Mouse (Mus musculus) midbrain, embryonic 13.5 days (tissue): ENCODE measurements at regions not wholly inside any gene's neighbourhood (a gene's known extent, or its start where the extent isn't known, plus 50 kb on each side); places are given as distances from the start of the nearest gene placed in this dataset.

ENCODE experiments used
- ATAC-seq: fragments of 200-750 bp; cut with Nextera tagmentation; 2 replicates; pipeline ENCODE4 v1.8.0; 2017; ENCODE audit warnings: mild to moderate bottlenecking, moderate TSS enrichment, moderate library complexity
- H3K27ac ChIP-seq: fragments of 300-500 bp; sonication (generic); 2 replicates; pipeline ENCODE4 v1.5.1; 2015; ENCODE audit warnings: inconsistent platforms, mild to moderate bottlenecking, moderate library complexity
- H3K27me3 ChIP-seq: fragments of 300-500 bp; sonication (generic); 2 replicates; pipeline ENCODE4 v1.6.1; 2015; ENCODE audit warnings: mild to moderate bottlenecking, inconsistent platforms
- H3K36me3 ChIP-seq: fragments of 300-500 bp; sonication (generic); 2 replicates; pipeline ENCODE4 v1.6.1; 2015; ENCODE audit warnings: mild to moderate bottlenecking, inconsistent platforms
- H3K4me1 ChIP-seq: fragments of 300-500 bp; sonication (generic); replicated peaks from 2 replicates; pipeline ENCODE4 v1.6.1; 2015; ENCODE audit warnings: inconsistent platforms
- H3K4me2 ChIP-seq: fragments of 300-500 bp; sonication (generic); replicated peaks from 2 replicates; pipeline ENCODE4 v1.6.1; 2015; ENCODE audit warnings: moderate library complexity, mild to moderate bottlenecking, inconsistent platforms
- H3K4me3 ChIP-seq: fragments of 300-500 bp; sonication (generic); replicated peaks from 2 replicates; pipeline ENCODE4 v1.5.1; 2015; ENCODE audit warnings: mild to moderate bottlenecking, inconsistent platforms
- H3K9ac ChIP-seq: fragments of 300-500 bp; sonication (generic); replicated peaks from 2 replicates; pipeline ENCODE4 v1.6.1; 2015; ENCODE audit warnings: mild to moderate bottlenecking, inconsistent platforms
- H3K9me3 ChIP-seq: fragments of 300-500 bp; sonication (generic); 2 replicates; pipeline ENCODE4 v1.6.1; 2016; ENCODE audit warnings: mild to moderate bottlenecking, inconsistent platforms
- WGBS: fragments of 180-500 bp; shearing (Covaris S2); methylation state at CpG from one replicate; pipeline ENCODE4 v1.1.7; 2015; 5-methylcytosine and 5-hydroxymethylcytosine counted together

- no peaks in the 10 kb centered on the region for H3K27me3 ChIP-seq
- ATAC-seq: no peak
- H3K36me3 ChIP-seq: no peaks in the 10 kb centered on the region
- H3K9ac ChIP-seq: no peak overlapping the region
- H3K9me3 ChIP-seq: no peaks in the 10 kb centered on the region
- no peak overlapping the region for H3K27ac ChIP-seq
- no peak overlapping the region for H3K4me2 ChIP-seq
- no peak overlapping the region for H3K4me3 ChIP-seq
- no peaks in the 10 kb centered on the region for H3K4me1 ChIP-seq
Measured at GRCm38 (mm10) chr7:71092825-71093224, 258.5 kb downstream of the Gm10295 start.

- no peak overlapping the region for H3K9ac ChIP-seq
- H3K27ac ChIP-seq: no peak overlapping the region
- no peaks in the 10 kb centered on the region for H3K27me3 ChIP-seq
- H3K9me3 ChIP-seq: no peaks in the 10 kb centered on the region
- H3K36me3 ChIP-seq: no peaks in the 10 kb centered on the region
- 83% methylated on average over 3 of the region's 3 CpGs for WGBS
- no peak for ATAC-seq
- no peaks in the 10 kb centered on the region for H3K4me1 ChIP-seq
- no peak overlapping the region for H3K4me3 ChIP-seq
- H3K4me2 ChIP-seq: no peak overlapping the region
Measured at GRCm38 (mm10) chr7:71092301-71092700, 259.0 kb downstream of the Gm10295 start.

GRCm38 (mm10) chr7:71064446-71065391 is 286.6 kb downstream of the Gm10295 start:
- peak overlapping the region; percentile 27 for H3K4me2 ChIP-seq
- no peaks in the 10 kb centered on the region for H3K9me3 ChIP-seq
- no peak overlapping the region for H3K27ac ChIP-seq
- WGBS: 8% methylated on average over 14 of the region's 14 CpGs
- no peaks in the 10 kb centered on the region for H3K36me3 ChIP-seq
- ATAC-seq: peak; percentile 62
- H3K4me1 ChIP-seq: peaks cover 14% of the 10 kb centered on the region
- H3K4me3 ChIP-seq: no peak overlapping the region
- no peaks in the 10 kb centered on the region for H3K27me3 ChIP-seq
- H3K9ac ChIP-seq: no peak overlapping the region

- H3K36me3 ChIP-seq: no peaks in the 10 kb centered on the region
- WGBS: 86% methylated on average over 2 of the region's 2 CpGs
- no peaks in the 10 kb centered on the region for H3K9me3 ChIP-seq
- H3K4me2 ChIP-seq: no peak overlapping the region
- H3K27me3 ChIP-seq: no peaks in the 10 kb centered on the region
- no peak overlapping the region for H3K9ac ChIP-seq
- no peak for ATAC-seq
- H3K4me3 ChIP-seq: no peak overlapping the region
- 0 out of 2 replicates have a peak, but pooled peaks cover 9% of the 10 kb centered on the region for H3K4me1 ChIP-seq
- no peak overlapping the region for H3K27ac ChIP-seq
Measured at GRCm38 (mm10) chr7:71050825-71051224, 300.5 kb downstream of the Gm10295 start.

- Histone ChIP-seq H3K4me1 (0 out of 2 replicates have a peak, but pooled peaks cover 15% of the 10 kb centered on the region), H3K9me3 (no peaks in the 10 kb centered on the region), H3K27me3 (no peaks in the 10 kb centered on the region), H3K27ac (no peak overlapping the region), H3K4me3 (no peak overlapping the region), H3K36me3 (no peaks in the 10 kb centered on the region), H3K9ac (no peak overlapping the region), H3K4me2 (no peak overlapping the region)
- 70% methylated on average over 3 of the region's 3 CpGs for WGBS
- ATAC-seq: no peak
Measured at GRCm38 (mm10) chr7:71047201-71047600, 304.1 kb downstream of the Gm10295 start.

- H3K4me3 ChIP-seq: no peak overlapping the region
- no peak overlapping the region for H3K9ac ChIP-seq
- H3K27ac ChIP-seq: no peak overlapping the region
- H3K4me2 ChIP-seq: no peak overlapping the region
- no peak for ATAC-seq
- H3K36me3 ChIP-seq: no peaks in the 10 kb centered on the region
- no peaks in the 10 kb centered on the region for H3K9me3 ChIP-seq
- no peaks in the 10 kb centered on the region for H3K27me3 ChIP-seq
- 57% methylated on average over 1 of the region's 1 CpGs for WGBS
- H3K4me1 ChIP-seq: 0 out of 2 replicates have a peak, but pooled peaks cover 15% of the 10 kb centered on the region
Measured at GRCm38 (mm10) chr7:71046596-71046995, 304.7 kb downstream of the Gm10295 start.

GRCm38 (mm10) chr7:71043789-71044188 is 307.5 kb downstream of the Gm10295 start:
- Histone ChIP-seq H3K27ac (no peak overlapping the region), H3K4me3 (no peak overlapping the region), H3K4me1 (0 out of 2 replicates have a peak, but pooled peaks cover 15% of the 10 kb centered on the region), H3K36me3 (no peaks in the 10 kb centered on the region), H3K9me3 (no peaks in the 10 kb centered on the region), H3K9ac (no peak overlapping the region), H3K4me2 (no peak overlapping the region), H3K27me3 (no peaks in the 10 kb centered on the region)
- no peak for ATAC-seq
- 76% methylated on average over 5 of the region's 5 CpGs for WGBS

- no peak overlapping the region for H3K9ac ChIP-seq
- H3K27ac ChIP-seq: no peak overlapping the region
- H3K9me3 ChIP-seq: no peaks in the 10 kb centered on the region
- no peak for ATAC-seq
- H3K4me3 ChIP-seq: no peak overlapping the region
- 0 out of 2 replicates have a peak, but pooled peaks cover 15% of the 10 kb centered on the region for H3K4me1 ChIP-seq
- no peak overlapping the region for H3K4me2 ChIP-seq
- H3K36me3 ChIP-seq: no peaks in the 10 kb centered on the region
- 57% methylated on average over 8 of the region's 8 CpGs for WGBS
- no peaks in the 10 kb centered on the region for H3K27me3 ChIP-seq
Measured at GRCm38 (mm10) chr7:71043128-71043527, 308.2 kb downstream of the Gm10295 start.

GRCm38 (mm10) chr7:71041388-71041787 is 309.9 kb downstream of the Gm10295 start:
- H3K36me3 ChIP-seq: no peaks in the 10 kb centered on the region
- 67% methylated on average over 3 of the region's 3 CpGs for WGBS
- H3K9ac ChIP-seq: no peak overlapping the region
- H3K4me1 ChIP-seq: 0 out of 2 replicates have a peak, but pooled peaks cover 9% of the 10 kb centered on the region
- H3K4me3 ChIP-seq: no peak overlapping the region
- no peaks in the 10 kb centered on the region for H3K9me3 ChIP-seq
- no peak for ATAC-seq
- no peaks in the 10 kb centered on the region for H3K27me3 ChIP-seq
- H3K27ac ChIP-seq: no peak overlapping the region
- H3K4me2 ChIP-seq: no peak overlapping the region

- no peaks in the 10 kb centered on the region for H3K9me3 ChIP-seq
- H3K4me3 ChIP-seq: no peak overlapping the region
- H3K27ac ChIP-seq: no peak overlapping the region
- H3K36me3 ChIP-seq: no peaks in the 10 kb centered on the region
- H3K4me2 ChIP-seq: no peak overlapping the region
- H3K9ac ChIP-seq: no peak overlapping the region
- 84% methylated on average over 3 of the region's 3 CpGs for WGBS
- H3K4me1 ChIP-seq: 0 out of 2 replicates have a peak, but pooled peaks cover 6% of the 10 kb centered on the region
- no peak for ATAC-seq
- H3K27me3 ChIP-seq: no peaks in the 10 kb centered on the region
Measured at GRCm38 (mm10) chr7:71040846-71041245, 310.4 kb downstream of the Gm10295 start.

- Histone ChIP-seq H3K27ac (no peak overlapping the region), H3K9me3 (no peaks in the 10 kb centered on the region), H3K9ac (no peak overlapping the region), H3K4me1 (0 out of 2 replicates have a peak, but pooled peaks cover 6% of the 10 kb centered on the region), H3K36me3 (no peaks in the 10 kb centered on the region), H3K4me3 (no peak overlapping the region), H3K27me3 (no peaks in the 10 kb centered on the region), H3K4me2 (no peak overlapping the region)
- 88% methylated on average over 5 of the region's 5 CpGs for WGBS
- no peak for ATAC-seq
Measured at GRCm38 (mm10) chr7:71038537-71038936, 312.7 kb downstream of the Gm10295 start.

GRCm38 (mm10) chr7:71033121-71033520 is 318.2 kb downstream of the Gm10295 start:
- no peak overlapping the region for H3K4me2 ChIP-seq
- 82% methylated on average over 12 of the region's 12 CpGs for WGBS
- no peaks in the 10 kb centered on the region for H3K27me3 ChIP-seq
- no peak overlapping the region for H3K27ac ChIP-seq
- no peak for ATAC-seq
- no peaks in the 10 kb centered on the region for H3K36me3 ChIP-seq
- no peaks in the 10 kb centered on the region for H3K4me1 ChIP-seq
- H3K9me3 ChIP-seq: no peaks in the 10 kb centered on the region
- H3K4me3 ChIP-seq: no peak overlapping the region
- no peak overlapping the region for H3K9ac ChIP-seq
